Mouse (Mus musculus): ENCODE results near the gene Urad. TPM values are rescaled to one million over a fixed set of nuclear protein-coding genes. Genes with fewer than 3 reads are reported as not detected.
A peak's percentile ranks its signal among the peaks of the same experiment; 100 is the strongest.

The Urad gene
- not detected for total RNA-seq (2021)

GRCm38 (mm10) chr5:147322183-147322582 lies at the start of gene Urad:
TSS of gene Urad (minus strand) at chr5:147322440.
- intact Hi-C loops (cut with DNase I) = no loop called here

GRCm38 (mm10) chr5:147370276-147370675 lies 48.0 kb upstream of the Urad start:
- intact Hi-C loops (cut with DNase I) = no loop called here

More at GRCm38 (mm10) chr5:147322183-147322582, at the start of gene Urad:
- DNase-seq (ENCODE audit: extremely low spot score in 1 of 2, low spot score in 2 of 2) = no peak

GRCm38 (mm10) chr5:147368221-147368620 lies 46.0 kb upstream of the Urad start:
- DNase-seq (ENCODE audit: extremely low spot score in 1 of 2, low spot score in 2 of 2) = no peak
- intact Hi-C loops (cut with DNase I) = no loop called here

More at GRCm38 (mm10) chr5:147370276-147370675, 48.0 kb upstream of the Urad start:
- DNase-seq (ENCODE audit: extremely low spot score in 1 of 2, low spot score in 2 of 2) = no peak

GRCm38 (mm10) chr5:147365995-147366765 lies 43.9 kb upstream of the Urad start:
- intact Hi-C loops (cut with DNase I) = no loop called here
- DNase-seq (ENCODE audit: extremely low spot score in 1 of 2, low spot score in 2 of 2) = no peak

- DNase-seq (ENCODE audit: extremely low spot score in 1 of 2, low spot score in 2 of 2) = peak; percentile 13 to 47
- intact Hi-C loops (cut with DNase I) = no loop called here
Observed at GRCm38 (mm10) chr5:147363054-147363453, 40.8 kb upstream of the Urad start.

GRCm38 (mm10) chr5:147358481-147358880 lies 36.2 kb upstream of the Urad start:
- intact Hi-C loops (cut with DNase I) = no loop called here
- DNase-seq (ENCODE audit: extremely low spot score in 1 of 2, low spot score in 2 of 2) = no peak

GRCm38 (mm10) chr5:147357536-147357935 lies 35.3 kb upstream of the Urad start:
- DNase-seq (ENCODE audit: extremely low spot score in 1 of 2, low spot score in 2 of 2) = no peak
- intact Hi-C loops (cut with DNase I) = no loop called here

GRCm38 (mm10) chr5:147356260-147357055 lies 34.2 kb upstream of the Urad start:
- intact Hi-C loops (cut with DNase I) = no loop called here
- DNase-seq (ENCODE audit: extremely low spot score in 1 of 2, low spot score in 2 of 2) = no peak

- DNase-seq (ENCODE audit: extremely low spot score in 1 of 2, low spot score in 2 of 2) = no peak
- intact Hi-C loops (cut with DNase I) = no loop called here
Observed at GRCm38 (mm10) chr5:147355788-147356187, 33.5 kb upstream of the Urad start.

- DNase-seq (ENCODE audit: extremely low spot score in 1 of 2, low spot score in 2 of 2) = no peak
- intact Hi-C loops (cut with DNase I) = no loop called here
Observed at GRCm38 (mm10) chr5:147354985-147355384, 32.7 kb upstream of the Urad start.

- DNase-seq (ENCODE audit: extremely low spot score in 1 of 2, low spot score in 2 of 2) = peak; percentile 37 to 40
Observed at GRCm38 (mm10) chr5:147354161-147354780, 32.0 kb upstream of the Urad start.

GRCm38 (mm10) chr5:147351931-147352330 lies 29.7 kb upstream of the Urad start:
- DNase-seq (ENCODE audit: extremely low spot score in 1 of 2, low spot score in 2 of 2) = no peak
- intact Hi-C loops (cut with DNase I) = no loop called here

More at GRCm38 (mm10) chr5:147354161-147354780, 32.0 kb upstream of the Urad start:
- intact Hi-C loops (cut with DNase I) = no loop called here

- DNase-seq (ENCODE audit: extremely low spot score in 1 of 2, low spot score in 2 of 2) = no peak
- intact Hi-C loops (cut with DNase I) = no loop called here
Observed at GRCm38 (mm10) chr5:147345981-147346380, 23.7 kb upstream of the Urad start.

GRCm38 (mm10) chr5:147343904-147344303 lies 21.7 kb upstream of the Urad start:
- no peak for DNase-seq (ENCODE audit: extremely low spot score in 1 of 2, low spot score in 2 of 2)
- intact Hi-C loops (cut with DNase I) = no loop called here

GRCm38 (mm10) chr5:147342901-147343300 lies 20.7 kb upstream of the Urad start:
- DNase-seq (ENCODE audit: extremely low spot score in 1 of 2, low spot score in 2 of 2) = no peak
- intact Hi-C loops (cut with DNase I) = no loop called here

- no peak for DNase-seq (ENCODE audit: extremely low spot score in 1 of 2, low spot score in 2 of 2)
- intact Hi-C loops (cut with DNase I) = no loop called here
Observed at GRCm38 (mm10) chr5:147340741-147341414, 18.6 kb upstream of the Urad start.

- intact Hi-C loops (cut with DNase I) = loop anchor here (10.0 kb wide), 1 partner anchor 505 kb away; no protein-coding TSS in a partner anchor
- DNase-seq (ENCODE audit: extremely low spot score in 1 of 2, low spot score in 2 of 2) = no peak
Observed at GRCm38 (mm10) chr5:147339560-147339959, 17.3 kb upstream of the Urad start.

GRCm38 (mm10) chr5:147338967-147339366 lies 16.7 kb upstream of the Urad start:
- intact Hi-C loops (cut with DNase I) = loop anchor here (10.0 kb wide), 1 partner anchor 506 kb away; no protein-coding TSS in a partner anchor
- DNase-seq (ENCODE audit: extremely low spot score in 1 of 2, low spot score in 2 of 2) = no peak

- DNase-seq (ENCODE audit: extremely low spot score in 1 of 2, low spot score in 2 of 2) = no peak
- intact Hi-C loops (cut with DNase I) = loop anchor here (10.0 kb wide), 1 partner anchor 512 kb away; no protein-coding TSS in a partner anchor
Observed at GRCm38 (mm10) chr5:147332711-147333110, 10.5 kb upstream of the Urad start.
